In the genomic region with DNA sequence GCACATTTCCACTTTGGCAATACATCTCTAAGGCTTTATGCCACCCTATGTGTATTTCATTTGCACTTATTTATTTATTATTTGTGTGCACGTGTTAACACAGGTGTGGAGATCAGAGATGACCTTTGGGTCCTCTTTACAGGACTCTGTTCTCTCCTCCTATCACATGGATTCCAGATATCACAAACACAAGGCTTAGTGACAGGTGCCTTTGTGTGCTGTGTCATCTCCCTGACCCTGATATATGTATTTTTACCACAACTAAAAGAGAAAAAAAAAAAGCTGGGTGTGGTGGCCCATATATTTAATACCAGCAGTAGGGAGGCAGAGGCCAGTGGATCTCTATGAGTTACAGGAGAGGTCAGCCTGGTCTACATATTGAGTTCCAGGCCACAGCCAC, we compare ENCODE assay signal across 1 mouse cellular context.
A peak's percentile ranks its signal among the peaks of the same experiment; 100 is the strongest.
TF ChIP-seq lines count a peak whose summit lies in the region.

No protein-coding gene starts in this region.

TF ChIP-seq in MEL, 35 proteins besides CTCF, POLR2A, EP300 and RAD21:
- peak; percentile 46; the same call in 1 of the 2 replicates for TF ChIP-seq MAX (IDR thresholded peaks at IDR 0.05; ENCODE audit: low read length)
- TF ChIP-seq MYC (IDR thresholded peaks at IDR 0.05; ENCODE audit: low read depth, low read length): no peak
- TF ChIP-seq SIN3A (IDR thresholded peaks at IDR 0.05; ENCODE audit: low read length): 0 out of 2 replicates have a peak, but pooled peaks have one; percentile 29
- 0 out of 2 replicates have a peak, but pooled peaks have one; percentile 14 for TF ChIP-seq MAZ (IDR thresholded peaks at IDR 0.05; ENCODE audit: low read depth, low read length)
- no peak for TF ChIP-seq MAFK (IDR thresholded peaks at IDR 0.05; ENCODE audit: borderline replicate concordance, low read depth, low read length)
- TF ChIP-seq ETS1 (IDR thresholded peaks at IDR 0.05; ENCODE audit: low read depth, low read length): peak; percentile 51; the same call in 1 of the 2 replicates
- no peak for TF ChIP-seq ZC3H11A (IDR thresholded peaks at IDR 0.05; ENCODE audit: low read depth, low read length)
- peak; percentile 75 for TF ChIP-seq ZNF384 (IDR thresholded peaks at IDR 0.05; ENCODE audit: low read depth, low read length)
- TF ChIP-seq HCFC1 (IDR thresholded peaks at IDR 0.05; ENCODE audit: low read depth, low read length): 0 out of 2 replicates have a peak, but pooled peaks have one; percentile 10
- no peak for TF ChIP-seq KAT2A (conservative IDR thresholded peaks at IDR 0.05; ENCODE audit: low read depth, low read length)
- TF ChIP-seq ELF1 (IDR thresholded peaks at IDR 0.05; ENCODE audit: low read depth, low read length): no peak
